Mouse (Mus musculus) c-Kit-positive CD71-positive TER-119-negative erythroid progenitor cells, embryonic 14.5 days (primary cell): Measurements from ENCODE around the gene Lst1.
A peak's percentile ranks its signal among the peaks of the same experiment; 100 is the strongest.

ENCODE experiments used
- DNase-seq: peaks from one replicate; pipeline ENCODE4 v3.0.0-alpha.2; 2013; ENCODE audit warnings: low read depth

The Lst1 gene

DNA sequence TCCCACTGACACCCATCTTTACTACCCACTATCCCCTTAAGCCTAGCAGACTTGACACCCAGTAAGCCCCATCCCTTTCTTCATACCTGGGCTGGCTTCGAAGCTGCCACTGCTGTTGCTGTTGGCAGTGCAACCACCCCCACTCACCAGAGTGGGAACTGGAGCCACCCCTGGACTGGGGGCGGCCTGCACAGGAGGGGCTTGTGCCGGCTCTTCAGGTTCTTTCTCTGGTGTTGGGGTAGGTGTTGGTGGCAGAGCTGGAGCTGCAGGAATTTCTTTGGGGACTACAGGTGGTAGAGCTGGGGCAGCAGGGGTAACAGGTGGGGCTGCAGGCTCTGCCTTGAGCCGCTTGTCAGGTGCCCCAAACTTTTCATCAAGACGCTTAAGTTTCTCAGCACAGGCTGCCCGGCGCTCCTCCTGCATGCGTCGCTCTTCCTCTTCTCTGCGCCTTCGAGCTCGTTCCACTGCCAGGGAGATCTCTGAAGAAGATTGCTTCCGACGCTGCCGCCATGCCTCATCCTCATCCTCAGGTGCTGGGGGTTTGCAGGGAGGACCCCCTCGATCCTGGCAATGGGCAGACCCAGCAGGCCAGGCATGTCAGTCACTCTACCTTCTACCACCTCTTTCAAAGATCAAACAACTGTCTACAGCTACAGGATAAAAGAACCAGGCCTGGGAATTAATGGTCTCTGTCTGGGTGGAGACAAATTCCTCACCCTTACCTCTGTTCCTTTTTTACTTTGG is 29.2 kb downstream of the Lst1 start:
- DNase-seq, result no peak

DNA sequence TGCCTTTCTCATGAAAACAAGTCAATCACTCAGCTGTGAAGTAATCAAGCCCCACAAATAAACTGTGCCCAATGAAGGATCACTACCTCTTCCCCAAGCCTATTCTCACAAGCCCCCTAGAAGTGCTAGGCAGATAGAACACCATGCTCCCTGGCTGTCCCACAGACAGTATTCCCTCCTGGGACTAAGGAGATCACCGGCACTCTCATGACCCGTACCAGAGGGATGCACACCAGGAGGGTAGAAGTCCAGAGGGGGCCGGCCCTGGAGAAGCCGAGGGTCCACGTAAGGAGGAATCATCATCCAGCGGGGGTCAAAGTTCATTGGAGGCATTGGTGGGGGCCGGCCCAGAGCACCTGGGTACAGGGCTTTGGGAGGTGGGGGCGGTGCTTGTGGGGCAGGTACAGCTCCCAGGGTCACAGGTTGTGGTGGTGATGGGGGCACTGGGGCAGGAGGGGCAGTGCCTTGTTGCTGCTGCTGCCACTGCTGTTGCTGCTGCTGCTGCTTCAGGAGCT is 30.5 kb downstream of the Lst1 start:
- DNase-seq, result no peak

- DNase-seq, result no peak
Observed at GRCm38 (mm10) chr17:35157254-35157653, 31.0 kb downstream of the Lst1 start.

- no peak for DNase-seq
Observed at GRCm38 (mm10) chr17:35156461-35157200, 31.6 kb downstream of the Lst1 start.

- DNase-seq, result no peak
Observed at GRCm38 (mm10) chr17:35155451-35155850, 32.8 kb downstream of the Lst1 start.

DNA sequence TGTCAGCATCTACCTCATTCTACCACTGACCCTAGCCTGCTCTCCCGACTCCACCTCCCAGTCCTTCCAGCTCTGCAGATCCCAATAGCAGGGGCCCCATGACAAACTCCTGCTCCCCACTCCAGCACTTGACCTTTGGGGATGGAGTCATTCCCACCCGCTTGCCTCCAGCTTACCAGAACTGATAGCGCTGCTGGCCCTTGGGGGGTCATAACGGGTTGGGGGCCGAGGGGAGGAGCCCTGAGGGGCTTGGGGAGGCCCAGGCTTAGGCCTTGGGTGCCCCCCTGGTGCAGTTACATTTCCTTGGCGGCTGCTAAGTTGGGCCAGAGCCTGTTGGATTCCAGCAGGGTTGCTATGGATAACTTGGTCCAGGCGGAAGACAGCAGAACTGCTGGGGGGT is 33.6 kb downstream of the Lst1 start:
- DNase-seq, result no peak

DNA sequence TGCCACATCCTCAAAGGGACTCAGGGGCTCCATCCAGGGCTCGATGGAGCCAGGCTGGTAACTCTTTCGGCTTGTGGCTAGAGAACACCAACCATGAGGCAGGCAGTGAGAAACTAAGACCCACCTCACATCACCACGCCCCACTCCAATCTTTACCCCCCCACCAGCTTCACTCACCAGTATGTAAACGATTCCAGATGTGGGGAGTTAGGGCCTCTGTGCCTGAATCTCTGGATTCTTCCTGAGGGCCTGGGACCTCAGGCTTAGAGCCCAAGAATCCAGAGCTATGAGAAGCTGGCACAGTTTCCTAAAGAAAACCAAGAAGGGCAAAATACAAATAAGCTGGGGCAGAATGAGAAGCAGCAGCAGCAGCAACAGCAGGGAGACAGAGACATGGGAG is 34.3 kb downstream of the Lst1 start:
- DNase-seq, result no peak

DNA sequence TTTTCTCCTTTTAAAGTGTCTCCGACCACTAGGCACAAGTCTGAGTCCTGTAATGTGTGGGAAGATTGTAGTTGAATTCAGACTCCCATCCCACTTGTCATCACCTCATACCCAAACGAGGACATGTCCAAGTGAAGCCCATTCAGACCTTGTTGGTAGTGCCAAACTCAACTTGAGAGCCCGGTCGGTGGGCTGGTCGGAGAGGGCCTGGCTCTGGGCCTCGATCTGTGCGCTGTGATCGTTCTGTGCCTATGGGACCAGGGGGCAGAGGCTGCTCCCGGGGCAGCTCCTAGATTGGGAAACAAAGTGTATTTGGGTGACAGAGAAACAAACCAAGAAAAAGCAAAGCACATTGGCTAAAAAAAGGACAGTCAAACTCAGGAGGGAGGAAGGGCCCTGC is 35.2 kb downstream of the Lst1 start:
- DNase-seq, result no peak

- DNase-seq, result no peak
Observed at GRCm38 (mm10) chr17:35152121-35152520, 36.1 kb downstream of the Lst1 start.

DNA sequence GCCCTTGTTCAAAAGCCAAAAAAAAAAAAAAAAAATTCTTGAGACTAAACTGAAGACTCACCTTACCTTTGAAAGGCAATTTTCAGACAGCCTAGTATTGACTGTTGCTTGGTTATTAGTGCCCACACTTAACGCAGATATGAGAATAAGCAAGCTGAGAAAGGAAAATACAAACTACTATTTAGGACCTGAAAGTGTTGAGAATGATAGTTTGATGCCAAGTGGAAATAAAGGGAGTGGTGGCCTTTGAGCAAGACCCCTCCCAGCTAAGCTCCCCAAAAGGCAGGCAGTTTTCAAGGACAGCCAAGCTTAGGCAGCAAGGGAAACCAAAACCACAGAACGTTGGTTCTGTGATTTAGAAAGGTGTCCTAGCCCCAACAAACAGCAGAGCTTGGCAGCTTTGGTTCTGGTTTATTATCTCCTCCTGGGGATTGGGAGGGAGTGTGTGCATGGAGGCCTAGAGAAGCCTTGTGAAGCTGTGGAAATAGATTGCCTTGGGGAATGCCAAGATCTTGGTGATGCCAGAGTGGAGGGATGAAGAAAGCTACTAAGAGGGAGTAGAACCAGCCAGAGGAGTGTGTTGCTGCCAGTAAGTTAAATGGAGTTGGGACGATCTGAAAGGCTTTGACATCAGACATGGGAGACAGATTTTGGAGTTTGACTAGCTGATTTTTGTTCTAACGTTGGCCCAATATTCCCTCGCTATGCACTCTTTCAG is 40.2 kb downstream of the Lst1 start:
- DNase-seq, result no peak

DNA sequence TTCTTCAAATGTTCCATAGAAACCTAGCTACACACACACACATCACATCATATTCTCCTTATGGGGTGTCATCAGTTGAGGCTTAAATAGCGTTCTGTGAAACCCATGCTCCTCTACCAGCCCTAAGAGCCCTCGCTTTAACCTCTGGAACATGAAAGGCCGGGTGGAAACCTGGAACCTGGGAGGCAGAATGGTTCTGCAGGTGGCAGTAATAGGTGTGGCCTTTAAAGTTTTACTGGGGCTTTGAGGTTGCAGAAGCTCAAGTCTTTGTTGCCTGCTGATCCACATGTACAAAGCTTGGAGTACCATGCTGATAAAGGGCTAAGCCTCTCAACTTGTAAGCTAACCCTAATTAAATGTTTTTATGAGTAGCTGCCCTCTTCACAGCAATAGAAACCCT is 40.9 kb downstream of the Lst1 start:
- no peak for DNase-seq

DNA sequence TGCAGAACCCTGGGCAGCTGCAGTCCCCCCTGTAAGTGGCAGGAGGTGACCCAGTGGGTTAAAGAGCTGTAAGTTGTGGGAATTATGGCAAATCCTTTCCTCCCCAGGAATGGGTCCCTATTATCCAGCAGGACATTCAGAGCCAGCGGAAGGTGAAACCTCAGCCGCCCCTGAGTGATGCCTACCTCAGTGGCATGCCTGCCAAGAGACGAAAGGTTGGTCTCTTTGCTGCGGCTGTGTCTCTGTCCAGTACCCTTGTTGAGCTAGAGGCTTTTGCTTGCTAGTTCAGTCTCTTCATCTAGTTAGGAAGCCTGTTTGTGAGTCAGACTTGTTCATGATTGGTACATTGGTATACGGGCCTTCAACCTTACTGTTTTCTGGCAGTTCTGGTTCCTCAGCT is 42.1 kb downstream of the Lst1 start:
- DNase-seq, result no peak

- no peak for DNase-seq
Observed at GRCm38 (mm10) chr17:35141971-35142370, 46.3 kb downstream of the Lst1 start.

DNA sequence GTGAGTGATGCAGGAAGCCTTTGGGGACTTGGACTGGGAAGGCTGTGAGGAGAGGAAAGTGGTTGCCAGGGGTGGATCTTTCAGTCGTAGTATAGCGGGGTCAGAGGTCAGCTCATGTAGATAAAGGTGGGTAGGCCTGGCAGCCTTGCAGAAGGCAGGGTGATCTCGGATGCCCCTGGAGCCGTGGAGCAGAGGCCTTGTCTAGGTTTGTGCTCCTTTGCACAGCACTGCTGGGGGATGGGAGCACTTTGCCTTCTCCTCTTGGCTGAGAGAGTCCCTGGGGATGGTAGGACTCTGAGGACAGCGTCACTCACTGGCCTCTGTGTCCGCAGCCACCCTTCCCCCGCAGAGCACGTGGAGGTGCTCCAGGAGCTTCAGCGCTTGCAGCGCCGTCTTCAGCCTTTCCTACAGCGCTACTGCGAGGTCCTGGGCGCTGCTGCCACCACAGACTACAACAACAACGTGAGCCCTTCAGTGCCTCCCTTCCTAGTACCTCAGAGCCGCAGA is 47.7 kb downstream of the Lst1 start:
- DNase-seq, result no peak

DNA sequence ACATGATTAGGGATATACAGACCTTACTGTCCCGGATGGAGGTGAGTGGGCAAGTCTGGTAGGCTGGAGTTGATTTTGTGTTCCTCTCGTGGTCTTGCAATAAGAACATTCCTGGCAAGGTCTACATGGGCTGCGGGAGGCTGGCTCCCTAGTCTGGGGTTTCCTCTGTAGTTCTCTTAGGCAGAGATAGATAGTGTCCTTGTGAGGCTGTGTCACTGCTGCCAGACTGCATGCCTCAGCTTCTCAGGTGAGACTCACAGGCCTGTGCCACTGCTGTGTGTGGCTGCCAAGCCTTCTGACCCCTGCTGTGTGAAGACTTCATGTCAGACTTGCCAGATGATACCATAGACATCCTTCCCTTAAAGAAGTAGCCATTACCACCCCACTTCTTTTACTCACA is 49.0 kb downstream of the Lst1 start:
- no peak for DNase-seq

GRCm38 (mm10) chr17:35135591-35136320 is 52.5 kb downstream of the Lst1 start:
- DNase-seq, result peak; percentile 62
